Mouse (Mus musculus) erythroblast, adult 5-6 weeks (primary cell): ENCODE results near the gene Hhipl1. TPM values are rescaled to one million over a fixed set of nuclear protein-coding genes. Genes with fewer than 3 reads are reported as not detected.

Experiments used
- ATAC-seq: replicated peaks from 2 replicates; pipeline ENCODE4 v1.8.0; 2016; ENCODE audit warnings: moderate number of reproducible peaks, mild to moderate bottlenecking, moderate TSS enrichment, inconsistent platforms; ENCODE audit not compliant: poor library complexity, low FRiP score, severe bottlenecking
- total RNA-seq, 2 experiments: library from RNA; stranded (forward) in 1 of 2; stranded (reverse) in 1 of 2; fragments of 150-400 nt in 1 of 2; fragments of 200-764, 138-1000 nt in 1 of 2; gene quantifications; 2 replicates each; pipeline versions ENCODE4 v1.2.3 to v1.2.4; 2015 to 2017; ENCODE audit warnings: low replicate concordance in 2 of 2

Gene Hhipl1
- total RNA-seq (2015; ENCODE audit: low replicate concordance) (not detected in 2 replicates), total RNA-seq (2017; ENCODE audit: low replicate concordance) (not detected in 2 replicates)

DNA sequence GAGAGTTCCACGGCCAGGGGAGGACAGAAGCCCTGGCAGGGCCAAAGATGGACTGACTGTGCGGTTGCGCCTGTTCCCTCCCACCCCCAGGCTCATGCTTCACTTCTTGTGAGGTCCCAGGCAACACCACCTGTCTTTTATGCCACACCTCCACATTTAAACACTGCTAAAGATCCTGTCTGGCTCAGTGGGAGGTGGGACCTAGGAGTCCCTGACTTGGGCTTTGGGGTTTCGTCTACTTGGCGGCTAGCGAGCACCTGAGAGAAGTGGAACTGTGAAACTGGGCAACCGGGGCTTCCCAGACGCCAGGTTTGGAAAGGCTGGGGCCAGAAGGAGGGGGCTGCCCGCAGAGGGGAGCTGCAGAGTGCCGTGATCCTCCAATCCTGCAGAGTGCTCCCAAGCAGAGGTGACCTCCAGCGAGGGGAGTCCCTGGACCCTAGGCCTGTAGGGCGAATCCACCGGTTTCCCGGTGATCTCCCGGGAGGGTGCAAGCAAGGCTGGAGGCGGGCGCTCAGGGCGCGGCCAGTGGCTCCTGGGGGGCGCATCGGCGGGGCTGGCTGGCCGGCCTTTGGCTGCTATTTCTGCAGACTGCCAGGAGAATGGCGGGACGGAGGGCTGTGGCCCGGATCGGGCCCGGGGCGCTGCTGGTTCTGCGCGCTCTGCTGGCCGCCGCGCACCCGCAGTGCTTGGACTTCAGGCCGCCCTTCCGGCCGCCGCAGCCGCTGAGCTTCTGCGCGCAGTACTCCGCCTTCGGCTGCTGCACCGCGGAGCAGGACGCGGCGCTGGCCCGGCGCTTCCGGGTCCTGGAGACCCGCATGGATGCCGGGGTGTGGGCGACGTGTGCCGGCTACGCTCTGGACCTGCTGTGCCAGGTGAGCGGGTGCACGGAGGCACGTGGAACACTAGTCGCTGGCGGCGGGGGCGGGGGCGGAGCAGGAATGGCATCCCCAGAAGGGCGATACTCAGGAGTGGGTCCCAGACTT is at the start of gene Hhipl1:
Hhipl1 (plus strand) TSS at position 459 of the 983 bp plus-strand sequence.
- no peak for ATAC-seq

DNA sequence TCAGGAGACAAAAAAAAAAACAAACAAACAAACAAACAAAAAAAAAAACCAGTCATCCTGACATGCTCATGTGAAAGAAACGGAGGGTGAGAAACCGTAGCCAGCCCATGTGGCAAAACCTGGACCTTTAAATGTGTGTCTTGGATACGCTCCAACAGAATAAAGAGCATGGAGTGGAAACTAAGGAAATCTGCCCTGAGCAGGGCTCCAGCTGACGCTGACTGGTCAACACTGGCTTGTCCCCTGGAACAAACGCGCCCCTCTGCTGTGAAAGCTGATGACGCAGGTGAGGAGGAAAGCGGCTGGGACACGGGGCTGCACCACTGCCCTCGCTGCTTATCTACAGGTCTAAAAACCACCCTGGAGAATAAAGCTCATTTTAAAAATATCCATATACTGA is 49.3 kb upstream of the Hhipl1 start:
- no peak for ATAC-seq

DNA sequence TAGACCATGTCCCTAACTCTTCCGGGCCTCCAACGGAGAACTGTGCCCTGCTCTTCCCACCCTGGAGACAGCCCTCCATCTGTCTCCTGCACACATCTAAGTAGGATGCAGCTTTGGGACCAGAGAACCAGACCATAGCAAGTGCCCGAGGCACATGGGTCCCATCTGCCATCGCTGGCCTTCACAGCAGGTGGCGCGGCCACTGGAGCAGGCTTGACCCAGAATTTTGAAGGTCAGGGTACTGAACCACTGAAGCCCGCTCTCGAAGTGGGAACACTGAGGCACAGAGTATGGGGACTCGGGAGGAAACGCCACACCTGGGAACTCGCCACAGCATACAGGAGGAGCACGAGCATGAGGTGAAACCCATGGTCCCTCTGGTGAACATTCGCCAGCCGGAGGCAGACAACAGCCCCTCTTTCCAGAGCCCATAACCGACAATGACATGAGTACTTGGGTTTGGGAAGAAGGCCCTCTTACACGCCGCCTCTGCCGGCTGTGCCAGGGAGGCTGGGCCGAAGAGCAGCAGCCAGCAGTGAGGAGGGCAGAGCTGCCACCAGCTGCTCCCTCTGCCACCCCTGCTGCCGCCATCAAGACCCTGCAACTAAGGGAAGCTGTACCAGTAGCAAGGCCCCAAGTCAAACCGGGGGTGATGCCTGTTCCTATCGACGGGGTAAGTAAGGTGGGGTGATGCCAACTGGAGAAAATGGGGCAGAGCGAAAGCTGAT is 46.6 kb upstream of the Hhipl1 start:
- no peak for ATAC-seq

DNA sequence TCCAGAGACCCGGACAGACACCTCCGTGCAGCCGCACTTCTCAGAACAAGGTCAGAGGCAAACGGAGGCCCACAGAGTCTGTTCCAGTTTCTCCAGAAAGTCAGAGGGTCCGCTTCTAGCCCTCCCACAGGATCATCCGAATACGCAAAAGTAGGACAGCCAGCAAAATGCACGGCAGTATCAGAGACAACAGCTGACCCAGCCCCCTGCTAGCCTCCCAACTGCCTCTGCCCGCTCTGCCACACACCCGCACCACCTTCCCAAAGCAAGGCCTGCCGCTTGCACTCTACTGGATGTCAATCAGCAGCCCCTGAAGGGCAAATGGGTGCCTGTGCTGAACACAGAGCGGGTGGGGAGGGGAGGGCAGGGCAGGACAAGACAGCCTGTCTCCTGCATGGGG is 45.1 kb upstream of the Hhipl1 start:
- ATAC-seq: no peak

DNA sequence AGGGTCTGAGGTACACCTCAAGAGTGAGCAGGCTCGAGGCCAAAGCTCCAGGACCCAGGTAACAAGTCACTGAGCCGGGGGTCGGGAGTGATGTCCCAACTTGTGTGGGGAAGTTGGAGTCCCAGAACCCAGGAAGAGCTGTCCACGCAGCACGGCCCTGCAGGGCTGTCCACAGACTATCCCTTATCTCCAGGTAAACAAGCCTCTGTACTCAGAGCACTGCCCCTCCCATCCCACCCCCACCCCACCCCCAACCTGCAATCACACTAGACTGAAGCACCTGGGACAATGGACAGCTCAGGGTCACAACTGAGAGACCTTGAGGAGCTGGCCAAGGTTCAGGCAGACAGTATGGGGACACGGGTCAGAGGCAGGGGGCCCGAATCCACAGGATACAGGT is 41.2 kb upstream of the Hhipl1 start:
- ATAC-seq: no peak

DNA sequence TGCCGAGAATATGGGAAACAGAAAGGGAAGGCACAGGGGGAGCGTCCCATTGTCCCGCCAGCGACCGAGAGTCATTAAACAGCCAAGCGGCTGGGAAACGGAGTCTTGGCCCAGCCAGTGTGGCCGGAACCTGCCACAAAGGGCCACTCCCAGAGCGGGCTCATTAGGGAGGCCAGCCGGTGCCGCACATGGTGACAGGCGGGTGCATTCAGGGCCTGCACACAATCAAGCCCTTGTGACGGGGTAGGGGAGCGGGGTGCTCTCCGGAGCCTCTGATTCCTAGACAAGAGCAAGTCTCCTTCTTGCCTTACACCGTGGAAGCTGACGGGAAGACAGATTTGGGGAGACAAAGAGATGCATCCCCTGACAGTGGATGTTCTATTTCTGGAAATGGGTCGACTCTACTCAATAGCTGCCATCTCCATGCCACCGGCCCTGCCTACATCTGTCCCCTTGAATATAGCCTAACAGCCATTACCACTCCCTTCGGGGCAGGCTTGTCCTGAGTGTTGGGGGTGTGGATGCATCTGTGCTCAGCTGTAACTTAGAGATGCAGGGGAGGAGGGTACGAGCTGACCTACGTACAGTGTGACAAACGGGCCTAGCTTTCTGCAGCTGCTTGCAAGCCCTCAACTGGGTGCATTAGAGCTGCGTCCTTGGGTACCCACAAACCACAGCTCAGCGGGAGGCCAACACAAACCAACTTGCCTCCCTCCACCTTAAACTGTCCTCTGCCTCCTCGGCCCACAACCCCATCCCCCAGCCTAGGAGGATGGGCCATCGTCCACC is 40.0 kb upstream of the Hhipl1 start:
- ATAC-seq: no peak

GRCm38 (mm10) chr12:108267653-108268052 is 38.4 kb upstream of the Hhipl1 start:
- no peak for ATAC-seq

- ATAC-seq: no peak
These were observed 37.1 kb upstream of the Hhipl1 start for GRCm38 (mm10) chr12:108268970-108269369.

GRCm38 (mm10) chr12:108269699-108270098 is 36.4 kb upstream of the Hhipl1 start:
- no peak for ATAC-seq

DNA sequence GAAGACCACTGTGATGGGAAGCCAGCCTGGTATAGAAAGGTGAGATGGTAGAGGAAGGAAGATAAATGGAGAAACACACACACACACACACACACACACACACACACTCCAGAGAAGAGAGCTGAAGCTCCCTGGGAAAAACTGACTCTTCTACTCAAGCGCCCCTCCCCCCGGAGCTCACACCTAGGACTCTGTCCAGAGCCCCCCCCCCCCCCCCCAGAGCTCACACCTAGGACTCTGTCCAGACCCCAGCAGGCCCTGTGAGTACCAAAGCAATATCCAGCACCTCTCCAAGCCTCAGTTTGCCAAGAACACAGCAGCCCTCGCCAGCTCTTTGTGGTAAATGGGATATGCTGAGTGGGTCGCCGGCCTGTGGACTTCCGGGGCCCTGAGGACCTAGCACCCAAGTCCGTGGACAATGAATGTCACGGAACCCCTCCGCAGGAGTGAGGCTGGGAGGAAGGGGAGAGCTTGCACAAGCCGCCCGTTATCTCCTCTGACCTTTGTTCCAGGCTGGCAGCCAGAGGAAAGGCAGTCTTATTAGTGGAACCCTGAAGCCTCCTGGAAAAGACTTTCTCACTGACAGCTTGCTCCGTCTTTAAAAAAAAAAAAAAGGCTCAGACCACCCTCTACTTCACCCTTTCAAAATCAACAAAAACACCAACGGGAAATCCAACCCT is 35.7 kb upstream of the Hhipl1 start:
- ATAC-seq: no peak

DNA sequence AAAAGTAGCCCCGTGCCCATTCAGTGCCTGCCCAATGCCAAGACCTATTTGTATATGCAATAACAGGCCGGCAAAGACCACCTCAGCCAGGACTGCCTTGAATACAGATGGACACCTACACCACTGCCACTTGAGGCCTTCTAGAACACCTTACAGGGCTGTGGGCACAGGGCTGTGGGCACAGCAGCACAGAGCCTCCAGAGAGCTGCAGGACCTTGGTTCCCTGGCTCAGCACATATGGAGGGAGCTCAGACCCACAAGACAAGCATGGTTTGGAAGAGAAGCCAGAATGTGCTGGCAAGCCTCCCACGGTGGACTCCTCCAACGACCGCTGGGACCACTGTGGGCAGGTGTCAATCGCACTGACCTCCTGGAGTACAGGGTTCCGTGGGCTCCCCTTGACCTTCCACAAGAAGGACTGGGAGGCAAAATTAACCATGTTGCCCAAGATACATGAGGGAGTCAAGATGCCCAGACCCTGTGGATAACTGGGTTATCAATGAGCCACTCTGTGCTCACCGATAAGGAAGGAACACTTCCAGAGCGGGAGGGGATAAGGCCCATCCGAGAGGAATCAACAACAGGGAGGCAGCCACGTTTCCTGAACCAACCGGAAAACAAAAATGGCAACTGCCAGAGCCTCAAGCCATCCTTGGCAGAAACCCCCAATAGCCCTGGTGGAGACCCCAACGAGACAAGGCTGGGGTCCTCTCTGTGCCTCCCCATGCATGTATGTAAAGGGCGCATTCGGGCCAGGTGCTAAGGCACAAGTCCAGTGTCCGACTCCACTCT is 34.5 kb upstream of the Hhipl1 start:
- no peak for ATAC-seq

GRCm38 (mm10) chr12:108272143-108272635 is 33.9 kb upstream of the Hhipl1 start:
- ATAC-seq: no peak

GRCm38 (mm10) chr12:108273466-108274312 is 32.4 kb upstream of the Hhipl1 start:
- no peak for ATAC-seq

DNA sequence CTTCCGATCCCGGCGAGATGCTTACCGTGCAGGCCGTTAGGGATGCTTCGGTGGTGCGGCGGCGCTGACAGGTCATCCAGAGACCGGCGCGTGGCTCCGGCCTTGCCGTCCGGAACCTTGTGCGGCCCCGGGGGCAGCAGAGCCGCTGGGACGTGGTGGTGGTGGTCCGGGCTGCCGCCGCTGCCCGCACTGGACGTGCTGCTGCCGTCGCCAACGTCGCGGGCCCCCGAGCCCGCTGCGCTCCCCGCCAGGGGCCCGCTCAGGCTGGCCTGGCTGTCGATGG is 31.8 kb upstream of the Hhipl1 start:
- ATAC-seq: no peak

GRCm38 (mm10) chr12:108274661-108275507 is 31.2 kb upstream of the Hhipl1 start, which contains the start of gene Ccdc85c:
Ccdc85c (minus strand) TSS chr12:108275425.
- no peak for ATAC-seq

GRCm38 (mm10) chr12:108275508-108275890 is 30.6 kb upstream of the Hhipl1 start:
- no peak for ATAC-seq
